Mouse (Mus musculus) limb, embryonic 12.5 days (tissue): Measurements from ENCODE around the gene Pygb. TPM values are rescaled to one million over a fixed set of nuclear protein-coding genes. Genes with fewer than 3 reads are reported as not detected.

Source experiments
- ATAC-seq: fragments of 200-750 bp; cut with Nextera tagmentation; 2 replicates; pipeline ENCODE4 v1.8.0; 2017; ENCODE audit warnings: low read depth, moderate TSS enrichment; ENCODE audit not compliant: insufficient number of reproducible peaks, insufficient read depth, low FRiP score, low TSS enrichment
- H3K27ac ChIP-seq: fragments of 300-500 bp; sonication (generic); 2 replicates; pipeline ENCODE4 v1.5.1; 2016; ENCODE audit warnings: mild to moderate bottlenecking, moderate library complexity
- H3K27me3 ChIP-seq: fragments of 300-500 bp; sonication (generic); 2 replicates; pipeline ENCODE4 v1.6.1; 2016; ENCODE audit warnings: mild to moderate bottlenecking, moderate library complexity
- H3K36me3 ChIP-seq: fragments of 300-500 bp; sonication (generic); 2 replicates; pipeline ENCODE4 v1.6.1; 2016; ENCODE audit warnings: mild to moderate bottlenecking, moderate library complexity
- H3K4me1 ChIP-seq: fragments of 300-500 bp; sonication (generic); replicated peaks from 2 replicates; pipeline ENCODE4 v1.6.1; 2016
- H3K4me2 ChIP-seq: fragments of 300-500 bp; sonication (generic); 2 replicates; pipeline ENCODE4 v1.6.1; 2016; ENCODE audit warnings: mild to moderate bottlenecking, moderate library complexity
- H3K4me3 ChIP-seq: fragments of 300-500 bp; sonication (generic); replicated peaks from 2 replicates; pipeline ENCODE4 v1.5.1; 2016; ENCODE audit warnings: mild to moderate bottlenecking
- H3K9ac ChIP-seq: fragments of 300-500 bp; sonication (generic); replicated peaks from 2 replicates; pipeline ENCODE4 v1.6.1; 2016; ENCODE audit warnings: mild to moderate bottlenecking, moderate library complexity
- H3K9me3 ChIP-seq: fragments of 300-500 bp; sonication (generic); 2 replicates; pipeline ENCODE4 v1.6.1; 2016; ENCODE audit warnings: mild to moderate bottlenecking, moderate library complexity
- WGBS: fragments of 180-500 bp; shearing (Covaris S2); methylation state at CpG from one replicate; pipeline ENCODE4 v1.1.7; 2016; 5-methylcytosine and 5-hydroxymethylcytosine counted together
- polyA plus RNA-seq: library from polyadenylated mRNA; unstranded; fragments of >200 nt; fragmentation: Nextera tagmentation; extraction: Ambion mirVana; gene quantifications from 2 replicates; pipeline ENCODE4 v1.2.1, GENCODE M21; 2016

The Pygb gene
- polyA plus RNA-seq, 1 experiment from 2014 or later, result 84.0 TPM

GRCm38 (mm10) chr2:150877561-150877960 is 91.0 kb downstream of the Pygb start:
- Histone ChIP-seq H3K9me3 (no peaks in the 10 kb centered on the region), H3K4me1 (no peaks in the 10 kb centered on the region), H3K4me2 (no peak overlapping the region), H3K4me3 (no peak overlapping the region), H3K36me3 (no peaks in the 10 kb centered on the region), H3K9ac (no peak overlapping the region), H3K27ac (no peak overlapping the region), H3K27me3 (no peaks in the 10 kb centered on the region)
- no peak for ATAC-seq
- WGBS, result 93% methylated on average over 4 of the region's 4 CpGs

Other genes starting within 250 kb of the Pygb start
- 0.29 and 0.37 TPM in 2 replicates for gene Cst7, start 216.3 kb upstream of the Pygb start, polyA plus RNA-seq
- 23.0 and 23.2 TPM in 2 replicates for gene Apmap, start 178.2 kb upstream of the Pygb start, polyA plus RNA-seq
- gene Acss1, start 118.2 kb upstream of the Pygb start, polyA plus RNA-seq, result 4.8 and 5.2 TPM in 2 replicates
- gene Vsx1, start 97.4 kb upstream of the Pygb start, polyA plus RNA-seq, result not detected in 2 replicates
- 24.2 and 25.0 TPM in 2 replicates for gene Entpd6, start 37.7 kb upstream of the Pygb start, polyA plus RNA-seq
- 61.8 and 62.5 TPM in 2 replicates for gene Abhd12, start 118.0 kb downstream of the Pygb start, polyA plus RNA-seq
- 73.3 and 74.6 TPM in 2 replicates for gene Gins1, start 118.7 kb downstream of the Pygb start, polyA plus RNA-seq